Mouse (Mus musculus) MEL (cell line): ENCODE results near the gene Fcrl5.

Experiments
- CHD2 ChIP-seq: IDR thresholded peaks from 2 replicates; pipeline ENCODE4 v1.6.1; 2011; ENCODE audit warnings: low read length, improper control_type of control experiment
- CTCF ChIP-seq, 3 experiments: IDR thresholded peaks in 2 of 3; conservative IDR thresholded peaks in 1 of 3; 2 replicates each; pipeline ENCODE4 v1.5.1; 2011 to 2012; ENCODE audit warnings: low read length in 3 of 3, low read depth in 2 of 3, mild to moderate bottlenecking in 2 of 3, improper control_type of control experiment in 1 of 3, inconsistent platforms in 1 of 3, mixed read lengths in 1 of 3, moderate library complexity in 1 of 3; ENCODE audit not compliant: control insufficient read depth in 1 of 3, insufficient read depth in 1 of 3, poor library complexity in 1 of 3, severe bottlenecking in 1 of 3
- POLR2AphosphoS2 ChIP-seq: IDR thresholded peaks from 2 replicates; pipeline ENCODE4 v1.6.1; 2011; ENCODE audit warnings: low read length, improper control_type of control experiment

DNA sequence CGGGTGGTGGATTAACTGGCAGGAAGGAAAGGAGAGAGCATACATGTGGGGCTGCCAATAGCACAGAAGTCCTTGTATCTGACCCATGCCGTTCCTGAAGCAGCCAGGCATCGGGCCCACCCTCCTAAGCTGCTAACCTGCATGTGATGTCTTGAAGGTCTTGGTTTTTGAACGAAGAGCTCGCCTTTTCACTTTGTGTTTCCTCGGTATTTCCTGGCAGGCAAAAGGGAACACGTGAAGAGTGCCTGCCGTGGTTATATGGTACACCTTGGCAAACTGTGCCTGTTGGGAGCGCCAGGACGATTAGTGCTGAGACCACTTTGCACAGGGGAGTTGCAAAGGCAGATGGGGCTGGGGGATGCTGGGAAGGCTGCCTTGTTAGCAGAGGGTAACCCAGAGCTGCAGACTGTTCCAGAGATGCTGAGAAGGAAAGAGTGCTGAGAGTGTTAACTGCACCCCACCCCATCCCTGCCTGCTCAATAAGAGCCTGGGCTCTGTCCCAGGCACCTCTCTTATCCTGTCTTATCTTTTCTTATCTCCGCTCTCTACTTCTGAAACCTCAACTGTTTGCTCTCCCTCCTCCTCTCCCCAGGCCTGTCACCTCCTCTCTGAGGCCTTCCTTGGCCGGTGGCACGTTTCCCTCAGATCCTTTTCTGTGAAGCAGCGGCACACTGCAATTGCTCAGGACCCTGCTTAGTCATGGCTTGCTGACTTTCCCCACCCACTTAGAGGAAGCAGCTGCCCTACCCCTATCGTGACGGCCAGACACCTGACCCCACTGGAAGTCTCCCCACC, 76.6 kb downstream of the Fcrl5 start:
- TF ChIP-seq POLR2AphosphoS2 (no peak), CTCF (IDR thresholded peaks at IDR 0.05 in 2 of 3, conservative IDR thresholded peaks at IDR 0.05 in 1 of 3; ENCODE audit: control insufficient read depth in 1 of 3, insufficient read depth in 1 of 3, low read depth in 2 of 3, low read length in 3 of 3, poor library complexity in 1 of 3, severe bottlenecking in 1 of 3) (no peak), CHD2 (no peak)
